Mouse (Mus musculus) neutrophil, adult 65 days (primary cell): Measurements from ENCODE around the gene Gm15294. TPM values are rescaled to one million over a fixed set of nuclear protein-coding genes. Genes with fewer than 3 reads are reported as not detected.

Source experiments
- total RNA-seq: library from RNA; stranded (reverse); gene quantifications from 2 replicates; pipeline ENCODE4 v1.2.4, GENCODE M21; 2023

The Gm15294 gene
- total RNA-seq, result not detected in 2 replicates

DNA sequence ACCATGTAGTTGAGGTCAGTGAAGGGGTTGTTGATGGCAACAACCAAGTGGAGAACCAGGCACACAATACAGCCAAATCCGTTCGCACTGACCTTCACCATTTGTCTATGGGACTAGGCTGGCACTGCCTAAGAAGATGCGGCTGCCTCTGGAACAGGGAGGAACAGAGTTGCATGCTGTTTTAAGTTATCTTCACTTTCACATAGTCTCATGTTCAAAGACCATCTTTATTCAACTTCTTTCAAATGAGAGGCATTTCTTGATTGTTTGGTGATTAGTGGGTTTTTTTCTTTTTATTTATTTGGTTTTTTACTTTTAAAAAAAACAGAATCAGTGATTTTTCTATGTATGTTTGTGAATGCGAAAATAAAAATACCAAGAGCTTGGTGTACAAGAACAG is at the start of gene Gm15294:
Gm15294 (minus strand) TSS at position 101 of the 400 bp plus-strand sequence.

Other genes starting within 250 kb of the Gm15294 start
- gene Irs4, start 150.0 kb downstream of the Gm15294 start, total RNA-seq, result not detected in 2 replicates